Mouse (Mus musculus): ENCODE data around the gene Prh1.
"Not testable (repeated sequence)": the region's sequence is repeated elsewhere in the genome, so short reads cannot be mapped to it uniquely, and the experiment has no call there.

Gene Prh1

DNA sequence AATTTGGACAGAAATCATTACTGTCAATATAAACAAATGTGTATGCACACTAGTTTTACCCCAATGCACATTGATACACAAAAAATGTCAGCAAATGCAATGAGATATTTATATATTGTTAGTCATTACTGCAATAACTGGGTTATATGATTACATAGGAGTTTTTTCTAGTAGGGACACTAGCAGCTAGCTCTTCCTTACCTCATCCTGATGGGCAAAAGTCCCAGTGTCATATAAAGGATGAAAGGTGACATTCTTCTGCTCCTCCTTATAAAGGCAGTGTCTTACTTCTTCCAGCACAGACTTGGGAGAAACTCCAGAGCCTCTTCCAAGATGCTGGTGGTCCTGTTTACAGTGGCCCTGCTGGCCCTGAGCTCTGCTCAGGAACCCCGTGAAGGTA lies at the start of gene Prh1:
Prh1 (plus strand) TSS at position 301 of the 400 bp plus-strand sequence.
- DNase-seq = not testable (repeated sequence)

DNA sequence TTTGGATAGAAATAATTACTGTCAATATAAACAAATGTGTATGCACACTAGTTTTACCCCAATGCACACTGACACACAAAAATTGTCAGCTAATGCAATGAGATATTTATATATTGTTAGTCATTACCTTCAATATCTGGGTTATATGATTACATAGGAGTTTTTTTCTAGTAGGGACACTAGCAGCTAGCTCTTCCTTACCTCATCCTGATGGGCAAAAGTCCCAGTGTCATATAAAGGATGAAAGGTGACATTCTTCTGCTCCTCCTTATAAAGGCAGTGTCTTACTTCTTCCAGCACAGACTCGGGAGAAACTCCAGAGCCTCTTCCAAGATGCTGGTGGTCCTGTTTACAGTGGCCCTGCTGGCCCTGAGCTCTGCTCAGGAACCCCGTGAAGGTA lies 26.0 kb downstream of the Prh1 start, which contains the start of gene Prp2:
Prp2 (plus strand) TSS at position 301 of the 400 bp plus-strand sequence.
- DNase-seq = not testable (repeated sequence)

All from B cell, adult 2 months (primary cell).